Mouse (Mus musculus): ENCODE data around the gene Dnah10. TPM values are rescaled to one million over a fixed set of nuclear protein-coding genes. Genes with fewer than 3 reads are reported as not detected.

Gene Dnah10
- polyA plus RNA-seq, 1 experiment, result not detected

GRCm38 (mm10) chr5:124844929-124845328 is 120.0 kb downstream of the Dnah10 start:
- Histone ChIP-seq H3K4me3 (replicated peaks; ENCODE audit: control insufficient read depth, low read depth, low read length) (no peak overlapping the region), H3K4me1 (ENCODE audit: control insufficient read depth, insufficient read depth, low read length) (no peaks in the 10 kb centered on the region), H3K27ac (ENCODE audit: control insufficient read depth, insufficient read depth, low read depth, low read length, poor library complexity) (no peak overlapping the region)
- TF ChIP-seq POLR2A (IDR thresholded peaks at IDR 0.05; ENCODE audit: borderline replicate concordance, control insufficient read depth, low read depth, low read length) (no peak), CTCF (IDR thresholded peaks at IDR 0.05; ENCODE audit: control insufficient read depth, insufficient read depth, low read length) (no peak)
- WGBS, result 23% methylated on average over 4 of the region's 4 CpGs

- no peaks in the 10 kb centered on the region for H3K4me1 ChIP-seq (ENCODE audit: control insufficient read depth, insufficient read depth, low read length)
- H3K27ac ChIP-seq (ENCODE audit: control insufficient read depth, insufficient read depth, low read depth, low read length, poor library complexity), result no peak overlapping the region
- H3K4me3 ChIP-seq (replicated peaks; ENCODE audit: control insufficient read depth, low read depth, low read length), result no peak overlapping the region
- TF ChIP-seq CTCF (IDR thresholded peaks at IDR 0.05; ENCODE audit: control insufficient read depth, insufficient read depth, low read length), result no peak
- TF ChIP-seq POLR2A (IDR thresholded peaks at IDR 0.05; ENCODE audit: borderline replicate concordance, control insufficient read depth, low read depth, low read length), result no peak
- WGBS, result 86% methylated on average over 1 of the region's 1 CpGs
These were observed 122.1 kb downstream of the Dnah10 start for GRCm38 (mm10) chr5:124847014-124847413.

GRCm38 (mm10) chr5:124848994-124849393 is 124.1 kb downstream of the Dnah10 start:
- Histone ChIP-seq H3K4me3 (replicated peaks; ENCODE audit: control insufficient read depth, low read depth, low read length) (no peak overlapping the region), H3K4me1 (ENCODE audit: control insufficient read depth, insufficient read depth, low read length) (no peaks in the 10 kb centered on the region), H3K27ac (ENCODE audit: control insufficient read depth, insufficient read depth, low read depth, low read length, poor library complexity) (no peak overlapping the region)
- TF ChIP-seq CTCF (IDR thresholded peaks at IDR 0.05; ENCODE audit: control insufficient read depth, insufficient read depth, low read length) (no peak), POLR2A (IDR thresholded peaks at IDR 0.05; ENCODE audit: borderline replicate concordance, control insufficient read depth, low read depth, low read length) (no peak)
- WGBS, result 70% methylated on average over 3 of the region's 3 CpGs

- WGBS, result 84% methylated on average over 4 of the region's 4 CpGs
- TF ChIP-seq POLR2A (IDR thresholded peaks at IDR 0.05; ENCODE audit: borderline replicate concordance, control insufficient read depth, low read depth, low read length), result no peak
- TF ChIP-seq CTCF (IDR thresholded peaks at IDR 0.05; ENCODE audit: control insufficient read depth, insufficient read depth, low read length), result no peak
- Histone ChIP-seq H3K4me1 (ENCODE audit: control insufficient read depth, insufficient read depth, low read length) (no peaks in the 10 kb centered on the region), H3K4me3 (replicated peaks; ENCODE audit: control insufficient read depth, low read depth, low read length) (no peak overlapping the region), H3K27ac (ENCODE audit: control insufficient read depth, insufficient read depth, low read depth, low read length, poor library complexity) (no peak overlapping the region)
These were observed 126.7 kb downstream of the Dnah10 start for GRCm38 (mm10) chr5:124851572-124851971.

- H3K4me1 ChIP-seq (ENCODE audit: control insufficient read depth, insufficient read depth, low read length), result no peaks in the 10 kb centered on the region
- no peak overlapping the region for H3K4me3 ChIP-seq (replicated peaks; ENCODE audit: control insufficient read depth, low read depth, low read length)
- no peak for TF ChIP-seq CTCF (IDR thresholded peaks at IDR 0.05; ENCODE audit: control insufficient read depth, insufficient read depth, low read length)
- no peak for TF ChIP-seq POLR2A (IDR thresholded peaks at IDR 0.05; ENCODE audit: borderline replicate concordance, control insufficient read depth, low read depth, low read length)
- H3K27ac ChIP-seq (ENCODE audit: control insufficient read depth, insufficient read depth, low read depth, low read length, poor library complexity), result no peak overlapping the region
- 45% methylated on average over 2 of the region's 2 CpGs for WGBS
These were observed 127.4 kb downstream of the Dnah10 start for GRCm38 (mm10) chr5:124852294-124852693.

- WGBS, result 73% methylated on average over 2 of the region's 2 CpGs
- Histone ChIP-seq H3K4me3 (replicated peaks; ENCODE audit: control insufficient read depth, low read depth, low read length) (no peak overlapping the region), H3K27ac (ENCODE audit: control insufficient read depth, insufficient read depth, low read depth, low read length, poor library complexity) (no peak overlapping the region), H3K4me1 (ENCODE audit: control insufficient read depth, insufficient read depth, low read length) (no peaks in the 10 kb centered on the region)
- TF ChIP-seq CTCF (IDR thresholded peaks at IDR 0.05; ENCODE audit: control insufficient read depth, insufficient read depth, low read length), result no peak
- TF ChIP-seq POLR2A (IDR thresholded peaks at IDR 0.05; ENCODE audit: borderline replicate concordance, control insufficient read depth, low read depth, low read length), result no peak
These were observed 128.2 kb downstream of the Dnah10 start for GRCm38 (mm10) chr5:124853079-124853478.

- no peak overlapping the region for H3K27ac ChIP-seq (ENCODE audit: control insufficient read depth, insufficient read depth, low read depth, low read length, poor library complexity)
- 72% methylated on average over 4 of the region's 4 CpGs for WGBS
- no peaks in the 10 kb centered on the region for H3K4me1 ChIP-seq (ENCODE audit: control insufficient read depth, insufficient read depth, low read length)
- TF ChIP-seq CTCF (IDR thresholded peaks at IDR 0.05; ENCODE audit: control insufficient read depth, insufficient read depth, low read length) (no peak), POLR2A (IDR thresholded peaks at IDR 0.05; ENCODE audit: borderline replicate concordance, control insufficient read depth, low read depth, low read length) (no peak)
- no peak overlapping the region for H3K4me3 ChIP-seq (replicated peaks; ENCODE audit: control insufficient read depth, low read depth, low read length)
These were observed 129.3 kb downstream of the Dnah10 start for GRCm38 (mm10) chr5:124854202-124854601.

GRCm38 (mm10) chr5:124860013-124860412 is 135.1 kb downstream of the Dnah10 start:
- WGBS, result 10% methylated on average over 5 of the region's 5 CpGs
- TF ChIP-seq CTCF (IDR thresholded peaks at IDR 0.05; ENCODE audit: control insufficient read depth, insufficient read depth, low read length) (peak; percentile 25; the same call in 1 of the 2 replicates), POLR2A (IDR thresholded peaks at IDR 0.05; ENCODE audit: borderline replicate concordance, control insufficient read depth, low read depth, low read length) (no peak)
- Histone ChIP-seq H3K4me1 (ENCODE audit: control insufficient read depth, insufficient read depth, low read length) (no peaks in the 10 kb centered on the region; the same call in 1 of the 2 replicates), H3K4me3 (replicated peaks; ENCODE audit: control insufficient read depth, low read depth, low read length) (no peak overlapping the region), H3K27ac (ENCODE audit: control insufficient read depth, insufficient read depth, low read depth, low read length, poor library complexity) (no peak overlapping the region)

GRCm38 (mm10) chr5:124861463-124861862 is 136.6 kb downstream of the Dnah10 start:
- Histone ChIP-seq H3K27ac (ENCODE audit: control insufficient read depth, insufficient read depth, low read depth, low read length, poor library complexity) (no peak overlapping the region; the same call in 1 of the 2 replicates), H3K4me3 (replicated peaks; ENCODE audit: control insufficient read depth, low read depth, low read length) (no peak overlapping the region), H3K4me1 (ENCODE audit: control insufficient read depth, insufficient read depth, low read length) (no peaks in the 10 kb centered on the region; the same call in 1 of the 2 replicates)
- no peak for TF ChIP-seq POLR2A (IDR thresholded peaks at IDR 0.05; ENCODE audit: borderline replicate concordance, control insufficient read depth, low read depth, low read length)
- no peak for TF ChIP-seq CTCF (IDR thresholded peaks at IDR 0.05; ENCODE audit: control insufficient read depth, insufficient read depth, low read length)
- WGBS, result 1% methylated on average over 33 of the region's 33 CpGs
